Mouse (Mus musculus): ENCODE measurements around the gene Kcnj15.

Kcnj15 gene

GRCm38 (mm10) chr16:95292843-95293505, 35.6 kb downstream of the Kcnj15 start:
- DNase-seq (ENCODE audit: low spot score in 2 of 2): no peak

- no peak for DNase-seq (ENCODE audit: low spot score in 2 of 2)
These were observed 40.3 kb downstream of the Kcnj15 start for GRCm38 (mm10) chr16:95297651-95298050.

- DNase-seq (ENCODE audit: low spot score in 2 of 2): no peak
These were observed 44.3 kb downstream of the Kcnj15 start for GRCm38 (mm10) chr16:95301667-95302066.

GRCm38 (mm10) chr16:95303676-95304075, 46.3 kb downstream of the Kcnj15 start:
- no peak for DNase-seq (ENCODE audit: low spot score in 2 of 2)

GRCm38 (mm10) chr16:95307823-95308360, 50.5 kb downstream of the Kcnj15 start:
- no peak for DNase-seq (ENCODE audit: low spot score in 2 of 2)

GRCm38 (mm10) chr16:95321945-95322625, 64.7 kb downstream of the Kcnj15 start:
- DNase-seq (ENCODE audit: low spot score in 2 of 2): no peak

GRCm38 (mm10) chr16:95332159-95332558, 74.8 kb downstream of the Kcnj15 start:
- no peak for DNase-seq (ENCODE audit: low spot score in 2 of 2)

- peak; percentile 84 to 85 for DNase-seq (ENCODE audit: low spot score in 2 of 2)
These were observed 83.8 kb downstream of the Kcnj15 start for GRCm38 (mm10) chr16:95340885-95341791.

- DNase-seq (ENCODE audit: low spot score in 2 of 2): no peak
These were observed 84.7 kb downstream of the Kcnj15 start for GRCm38 (mm10) chr16:95342030-95342429.

GRCm38 (mm10) chr16:95344961-95345360, 87.6 kb downstream of the Kcnj15 start:
- no peak for DNase-seq (ENCODE audit: low spot score in 2 of 2)

GRCm38 (mm10) chr16:95345882-95346281, 88.5 kb downstream of the Kcnj15 start:
- peak; percentile 52 to 56 for DNase-seq (ENCODE audit: low spot score in 2 of 2)

- DNase-seq (ENCODE audit: low spot score in 2 of 2): no peak
These were observed 89.8 kb downstream of the Kcnj15 start for GRCm38 (mm10) chr16:95347202-95347601.

- no peak for DNase-seq (ENCODE audit: low spot score in 2 of 2)
These were observed 91.2 kb downstream of the Kcnj15 start for GRCm38 (mm10) chr16:95348555-95348954.

GRCm38 (mm10) chr16:95349344-95349743, 92.0 kb downstream of the Kcnj15 start:
- DNase-seq (ENCODE audit: low spot score in 2 of 2): no peak

GRCm38 (mm10) chr16:95349745-95350144, 92.4 kb downstream of the Kcnj15 start:
- DNase-seq (ENCODE audit: low spot score in 2 of 2): no peak
